Mouse (Mus musculus): ENCODE data around the gene Tmem40. TPM values are rescaled to one million over a fixed set of nuclear protein-coding genes. Genes with fewer than 3 reads are reported as not detected.

The Tmem40 gene
- polyA plus RNA-seq (2012; ENCODE audit: low replicate concordance) = 4.4 and 5.8 TPM in 2 replicates

DNA sequence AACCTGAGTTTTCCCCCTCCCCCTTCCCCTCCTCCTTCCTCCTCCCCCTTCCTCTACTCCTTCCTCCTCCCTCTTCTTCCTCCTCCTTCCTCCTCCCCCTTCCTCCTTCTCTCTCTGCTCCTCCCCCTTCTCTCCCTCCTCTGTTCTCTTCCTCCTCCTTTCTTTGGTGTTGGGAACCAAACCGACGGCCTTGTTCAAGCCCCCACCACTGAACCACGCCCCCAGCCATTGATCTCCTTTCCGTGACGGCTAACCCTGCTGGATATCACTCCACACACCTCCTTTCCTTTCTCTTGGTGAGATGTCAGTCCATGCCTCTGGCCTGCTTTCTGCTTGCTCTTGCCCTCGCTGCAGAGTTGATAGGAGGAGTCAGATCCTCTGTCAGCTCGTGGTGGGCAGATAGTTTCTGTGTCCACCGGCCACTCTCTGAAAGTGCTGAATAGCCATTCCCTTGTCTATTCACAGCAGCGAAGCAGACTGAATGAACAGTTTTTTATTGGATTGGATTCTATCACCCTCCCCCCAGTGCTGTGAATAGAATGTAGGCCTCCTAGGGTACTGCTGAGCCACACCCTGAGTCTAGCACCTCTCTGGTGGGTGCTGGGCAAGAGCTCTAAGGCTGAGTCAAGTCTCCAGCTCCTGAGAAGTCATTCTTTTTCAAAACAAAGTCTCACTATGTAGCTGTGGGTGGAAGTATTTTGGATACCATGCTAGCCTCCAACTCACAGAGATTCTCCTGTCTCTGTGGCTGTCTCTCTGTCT, at the start of gene Tmem40:
TSS of gene Tmem40 (minus strand) at position 416 of the 762 bp plus-strand sequence.

DNA sequence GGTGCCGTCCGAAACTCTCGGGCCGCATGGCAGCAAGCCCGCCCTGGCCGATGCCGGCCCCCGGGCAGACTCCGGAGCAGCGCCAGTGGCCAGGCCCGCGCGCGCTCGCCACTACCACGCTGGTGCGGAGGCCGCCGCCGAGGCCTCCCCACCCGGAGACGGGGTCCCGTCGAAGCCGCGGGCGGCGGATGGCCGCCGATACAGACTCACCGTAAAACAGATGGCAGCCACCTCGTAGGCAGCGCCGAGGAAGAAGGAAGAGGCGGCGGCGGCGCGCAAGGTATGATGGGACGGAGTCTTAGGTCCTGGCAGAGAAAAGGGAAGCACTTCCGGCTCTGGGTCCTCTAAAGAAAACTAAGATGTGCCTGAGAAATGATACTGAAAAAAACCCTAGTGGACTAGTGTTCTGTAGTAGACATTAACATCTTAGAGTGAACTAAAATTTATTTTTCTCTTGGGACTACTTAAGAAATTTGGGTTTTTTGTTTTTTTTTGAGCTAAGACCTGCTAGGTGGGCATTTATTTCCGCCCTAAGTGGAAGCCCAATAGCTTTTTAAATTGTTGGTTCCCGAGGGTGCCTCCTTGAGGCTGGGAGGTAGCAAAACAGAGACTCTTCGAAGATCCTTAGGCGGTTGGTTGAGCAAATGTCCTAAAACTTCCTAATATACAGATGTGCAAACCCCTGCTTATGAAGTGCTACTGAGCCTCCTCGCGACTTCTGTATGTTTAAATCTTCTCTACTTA, 46.5 kb upstream of the Tmem40 start, which contains the start of gene Rpl32:
TSS of gene Rpl32 (minus strand) at position 260 of the 744 bp plus-strand sequence.

DNA sequence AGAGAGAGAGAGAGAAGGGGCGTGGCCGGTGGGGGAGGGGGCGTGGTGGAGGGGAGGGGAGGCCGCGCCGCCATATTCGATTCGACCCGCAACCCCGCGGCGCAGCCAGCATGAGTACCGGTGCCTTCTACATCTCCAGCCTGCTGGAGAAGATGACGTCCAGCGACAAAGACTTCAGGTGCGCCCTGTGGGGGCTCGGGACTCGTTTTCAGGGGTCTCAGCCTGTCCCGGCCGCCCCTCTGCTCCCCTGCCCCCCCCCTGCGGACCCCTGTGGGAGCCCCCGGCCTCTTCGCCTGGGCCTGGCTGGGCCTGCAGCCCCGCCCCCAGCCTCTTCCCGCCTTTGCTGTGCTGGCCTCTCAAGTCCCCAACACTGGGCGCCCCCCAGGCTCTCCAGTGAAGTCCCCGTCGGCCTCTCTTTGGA, 12.3 kb upstream of the Tmem40 start, which contains the start of gene Cand2:
TSS of gene Cand2 (plus strand) at position 38 of the 421 bp plus-strand sequence.

Other genes with a start within 250 kb of the Tmem40 start
- gene Tsen2, start 217.7 kb downstream of the Tmem40 start, polyA plus RNA-seq (2012; ENCODE audit: low replicate concordance) = 2.4 and 11.2 TPM in 2 replicates
- not detected in 2 replicates for gene Mkrn2os, start 169.8 kb downstream of the Tmem40 start, polyA plus RNA-seq (2012; ENCODE audit: low replicate concordance)
- 1.9 and 29.8 TPM in 2 replicates for gene Mkrn2, start 160.5 kb downstream of the Tmem40 start, polyA plus RNA-seq (2012; ENCODE audit: low replicate concordance)
- 17.5 and 39.2 TPM in 2 replicates for gene Raf1, start 85.8 kb downstream of the Tmem40 start, polyA plus RNA-seq (2012; ENCODE audit: low replicate concordance)
- 1.1 and 1.3 TPM in 2 replicates for gene Cand2, start 12.1 kb upstream of the Tmem40 start, polyA plus RNA-seq (2012; ENCODE audit: low replicate concordance)
- 458 and 578 TPM in 2 replicates for gene Rpl32, start 46.3 kb upstream of the Tmem40 start, polyA plus RNA-seq (2012; ENCODE audit: low replicate concordance)
- 0.16 and 0.19 TPM in 2 replicates for gene Efcab12, start 76.0 kb upstream of the Tmem40 start, polyA plus RNA-seq (2012; ENCODE audit: low replicate concordance)
- 0.30 and 1.8 TPM in 2 replicates for gene Mbd4, start 91.0 kb upstream of the Tmem40 start, polyA plus RNA-seq (2012; ENCODE audit: low replicate concordance)
- 0.11 and 1.0 TPM in 2 replicates for gene Ift122, start 91.1 kb upstream of the Tmem40 start, polyA plus RNA-seq (2012; ENCODE audit: low replicate concordance)
- not detected in 2 replicates for gene Rho, start 169.3 kb upstream of the Tmem40 start, polyA plus RNA-seq (2012; ENCODE audit: low replicate concordance)
- gene H1foo, start 182.5 kb upstream of the Tmem40 start, polyA plus RNA-seq (2012; ENCODE audit: low replicate concordance) = not detected in 2 replicates
- gene Plxnd1, start 232.6 kb upstream of the Tmem40 start, polyA plus RNA-seq (2012; ENCODE audit: low replicate concordance) = 9.5 and 11.0 TPM in 2 replicates